23 mouse cellular contexts compared by ENCODE assay signal in genomic region chr10:119730206-119730605, GRCm38 (mm10).
"Had no signal": no experiment of that assay in that cellular context is flagged by ENCODE, and none has a peak within 500 bp of the region (broad histone marks: within the 10 kb centered on the region; RNA-seq: fewer than 3 reads in every experiment).

No protein-coding gene starts in this region.

- H3K4me2 ChIP-seq: heart, embryonic 12.5 days; hindbrain, embryonic 12.5 days; hindbrain, embryonic 15.5 days; intestine, embryonic 15.5 days; limb, embryonic 12.5 days; liver, embryonic 11.5 days had no signal

- ATAC-seq: inflammation-experienced regulatory T-cells, adult 6 months; intestine, embryonic 15.5 days; intestine, postnatal 0 days had no signal

- H3K27ac ChIP-seq: gastrocnemius, adult 2 months; heart, embryonic 10.5 days; hindbrain, embryonic 10.5 days; hindbrain, embryonic 12.5 days; hindbrain, embryonic 15.5 days; intestine, embryonic 15.5 days; layer of hippocampus, adult 2 months; left cerebral cortex, adult 2 months; limb, embryonic 10.5 days; limb, embryonic 12.5 days had no signal

- H3K9me3 ChIP-seq: heart, embryonic 10.5 days; heart, embryonic 12.5 days; hindbrain, embryonic 10.5 days; hindbrain, embryonic 12.5 days; hindbrain, embryonic 15.5 days; intestine, embryonic 15.5 days; limb, embryonic 10.5 days; limb, embryonic 12.5 days had no signal

- H3K4me1 ChIP-seq: intestine, embryonic 15.5 days had no signal

- H3K4me3 ChIP-seq: gastrocnemius, adult 2 months; heart, embryonic 10.5 days; heart, embryonic 12.5 days; hindbrain, embryonic 10.5 days; hindbrain, embryonic 12.5 days; hindbrain, embryonic 15.5 days; intestine, embryonic 15.5 days; layer of hippocampus, adult 2 months; left cerebral cortex, adult 2 months; limb, embryonic 10.5 days; limb, embryonic 12.5 days had no signal

- H3K36me3 ChIP-seq: heart, embryonic 10.5 days; heart, embryonic 12.5 days; hindbrain, embryonic 10.5 days; hindbrain, embryonic 12.5 days; hindbrain, embryonic 15.5 days; intestine, embryonic 15.5 days; limb, embryonic 10.5 days; limb, embryonic 12.5 days had no signal

- DNase-seq: gastrocnemius, adult 2 months; gastrocnemius, postnatal 10 days; gastrocnemius, postnatal 25 days; heart, adult 18-20 months; heart, postnatal 4 days; kidney, adult 18-20 months; kidney, adult 8-10 months; kidney, postnatal 14 days; kidney, postnatal 36 days; liver had no signal

- H3K27me3 ChIP-seq: heart, embryonic 12.5 days; hindbrain, embryonic 12.5 days; hindbrain, embryonic 15.5 days; intestine, embryonic 15.5 days; limb, embryonic 12.5 days had no signal

- H3K9ac ChIP-seq: heart, embryonic 12.5 days; hindbrain, embryonic 12.5 days; hindbrain, embryonic 15.5 days; intestine, embryonic 15.5 days; limb, embryonic 12.5 days had no signal
